Mouse (Mus musculus) hindbrain, embryonic 11.5 days (tissue): ENCODE data around the gene Dclk3. TPM values are rescaled to one million over a fixed set of nuclear protein-coding genes. Genes with fewer than 3 reads are reported as not detected.
A peak's percentile ranks its signal among the peaks of the same experiment; 100 is the strongest.

ENCODE experiments used
- ATAC-seq: fragments of 200-750 bp; cut with Nextera tagmentation; 2 replicates; pipeline ENCODE4 v1.8.0; 2017; ENCODE audit warnings: mild to moderate bottlenecking, moderate TSS enrichment, moderate library complexity; ENCODE audit not compliant: low FRiP score
- DNase-seq: peaks from one replicate; pipeline ENCODE4 v3.0.0-alpha.2; 2015; ENCODE audit warnings: low spot score
- H3K27ac ChIP-seq: fragments of 300-500 bp; sonication (generic); 2 replicates; pipeline ENCODE4 v1.5.1; 2014; ENCODE audit warnings: mild to moderate bottlenecking, low read depth, low read length
- H3K27me3 ChIP-seq: fragments of 300-500 bp; sonication (generic); 2 replicates; pipeline ENCODE4 v1.6.1; 2014; ENCODE audit warnings: mild to moderate bottlenecking, low read length, moderate library complexity, mixed read lengths; ENCODE audit not compliant: control insufficient read depth, insufficient read depth
- H3K36me3 ChIP-seq: fragments of 300-500 bp; sonication (generic); 2 replicates; pipeline ENCODE4 v1.6.1; 2014; ENCODE audit warnings: mild to moderate bottlenecking, low read length, moderate library complexity, mixed read lengths; ENCODE audit not compliant: control insufficient read depth, insufficient read depth
- H3K4me1 ChIP-seq: fragments of 300-500 bp; sonication (generic); replicated peaks from 2 replicates; pipeline ENCODE4 v1.6.1; 2014; ENCODE audit warnings: low read length, mixed read lengths; ENCODE audit not compliant: control insufficient read depth, insufficient read depth
- H3K4me2 ChIP-seq: fragments of 300-500 bp; sonication (generic); replicated peaks from 2 replicates; pipeline ENCODE4 v1.6.1; 2014; ENCODE audit warnings: mild to moderate bottlenecking, low read depth, low read length
- H3K4me3 ChIP-seq: fragments of 300-500 bp; sonication (generic); 2 replicates; pipeline ENCODE4 v1.5.1; 2014; ENCODE audit warnings: low read depth, low read length
- H3K9ac ChIP-seq: fragments of 300-500 bp; sonication (generic); 2 replicates; pipeline ENCODE4 v1.6.1; 2014; ENCODE audit warnings: low read depth, low read length
- H3K9me3 ChIP-seq: fragments of 300-500 bp; sonication (generic); 2 replicates; pipeline ENCODE4 v1.6.1; 2016; ENCODE audit warnings: low read length; ENCODE audit not compliant: control insufficient read depth
- WGBS: fragments of 180-500 bp; shearing (Covaris S2); extraction: QIAGEN DNeasy Blood & Tissue Kit; methylation state at CpG from one replicate; pipeline ENCODE4 v1.1.7; 2014; 5-methylcytosine and 5-hydroxymethylcytosine counted together
- polyA plus RNA-seq: library from polyadenylated mRNA; unstranded; fragments of >200 nt; fragmentation: Nextera tagmentation; extraction: Ambion mirVana; gene quantifications from 2 replicates; pipeline ENCODE4 v1.2.1, GENCODE M21; 2014

Dclk3 gene
- polyA plus RNA-seq, 1 experiment from 2014 or later: 0.32 TPM

GRCm38 (mm10) chr9:111404346-111405079 lies 34.4 kb upstream of the Dclk3 start:
- Histone ChIP-seq H3K4me1 (no peaks in the 10 kb centered on the region), H3K4me3 (no peak overlapping the region), H3K9me3 (no peaks in the 10 kb centered on the region), H3K27me3 (no peaks in the 10 kb centered on the region), H3K27ac (no peak overlapping the region), H3K9ac (no peak overlapping the region), H3K4me2 (no peak overlapping the region), H3K36me3 (no peaks in the 10 kb centered on the region)
- no peak for DNase-seq
- ATAC-seq: no peak
- WGBS: 90% methylated on average over 12 of the region's 12 CpGs

- no peak overlapping the region for H3K9ac ChIP-seq
- DNase-seq (no peak), ATAC-seq (no peak)
- 89% methylated on average over 6 of the region's 6 CpGs for WGBS
- H3K27me3 ChIP-seq: no peaks in the 10 kb centered on the region
- H3K27ac ChIP-seq: no peak overlapping the region
- no peaks in the 10 kb centered on the region for H3K36me3 ChIP-seq
- no peaks in the 10 kb centered on the region for H3K9me3 ChIP-seq
- no peak overlapping the region for H3K4me3 ChIP-seq
- H3K4me1 ChIP-seq: no peaks in the 10 kb centered on the region
- no peak overlapping the region for H3K4me2 ChIP-seq
These were observed 33.8 kb upstream of the Dclk3 start for GRCm38 (mm10) chr9:111405080-111405428.

- H3K27ac ChIP-seq: no peak overlapping the region
- H3K9ac ChIP-seq: no peak overlapping the region
- H3K27me3 ChIP-seq: no peaks in the 10 kb centered on the region
- no peaks in the 10 kb centered on the region for H3K9me3 ChIP-seq
- no peak for ATAC-seq
- WGBS: 81% methylated on average over 6 of the region's 6 CpGs
- no peaks in the 10 kb centered on the region for H3K4me1 ChIP-seq
- DNase-seq: no peak
- H3K4me2 ChIP-seq: no peak overlapping the region
- no peaks in the 10 kb centered on the region for H3K36me3 ChIP-seq
- H3K4me3 ChIP-seq: no peak overlapping the region
These were observed 30.9 kb upstream of the Dclk3 start for GRCm38 (mm10) chr9:111408012-111408411.

GRCm38 (mm10) chr9:111408427-111408826 lies 30.5 kb upstream of the Dclk3 start:
- ATAC-seq (no peak), DNase-seq (no peak)
- WGBS: 89% methylated on average over 10 of the region's 10 CpGs
- Histone ChIP-seq H3K4me2 (no peak overlapping the region), H3K9me3 (no peaks in the 10 kb centered on the region), H3K27ac (no peak overlapping the region), H3K27me3 (no peaks in the 10 kb centered on the region), H3K9ac (no peak overlapping the region), H3K4me1 (no peaks in the 10 kb centered on the region), H3K4me3 (no peak overlapping the region), H3K36me3 (no peaks in the 10 kb centered on the region)

- Histone ChIP-seq H3K4me1 (no peaks in the 10 kb centered on the region), H3K9ac (no peak overlapping the region), H3K4me2 (no peak overlapping the region), H3K4me3 (no peak overlapping the region), H3K9me3 (no peaks in the 10 kb centered on the region), H3K36me3 (no peaks in the 10 kb centered on the region), H3K27me3 (no peaks in the 10 kb centered on the region), H3K27ac (no peak overlapping the region)
- 72% methylated on average over 16 of the region's 16 CpGs for WGBS
- DNase-seq (peak; percentile 47), ATAC-seq (peak; percentile 40; the same call in 1 of the 2 replicates)
These were observed 26.3 kb upstream of the Dclk3 start for GRCm38 (mm10) chr9:111412471-111413160.

GRCm38 (mm10) chr9:111421862-111422261 lies 17.0 kb upstream of the Dclk3 start:
- Histone ChIP-seq H3K4me3 (no peak overlapping the region), H3K27me3 (no peaks in the 10 kb centered on the region), H3K36me3 (no peaks in the 10 kb centered on the region), H3K9ac (no peak overlapping the region), H3K4me2 (no peak overlapping the region), H3K4me1 (0 out of 2 replicates have a peak, but pooled peaks cover 3% of the 10 kb centered on the region), H3K27ac (no peak overlapping the region), H3K9me3 (no peaks in the 10 kb centered on the region)
- no peak for DNase-seq
- 88% methylated on average over 2 of the region's 2 CpGs for WGBS
- ATAC-seq: no peak

GRCm38 (mm10) chr9:111422567-111422966 lies 16.3 kb upstream of the Dclk3 start:
- ATAC-seq (no peak), DNase-seq (no peak)
- Histone ChIP-seq H3K27me3 (no peaks in the 10 kb centered on the region), H3K4me2 (no peak overlapping the region), H3K36me3 (no peaks in the 10 kb centered on the region), H3K4me1 (0 out of 2 replicates have a peak, but pooled peaks cover 3% of the 10 kb centered on the region), H3K4me3 (no peak overlapping the region), H3K9ac (no peak overlapping the region), H3K27ac (no peak overlapping the region), H3K9me3 (no peaks in the 10 kb centered on the region)
- WGBS: 76% methylated on average over 5 of the region's 5 CpGs

GRCm38 (mm10) chr9:111425113-111425512 lies 13.8 kb upstream of the Dclk3 start:
- no peak overlapping the region for H3K27ac ChIP-seq
- no peak overlapping the region for H3K4me3 ChIP-seq
- H3K4me2 ChIP-seq: no peak overlapping the region
- no peak overlapping the region for H3K9ac ChIP-seq
- H3K27me3 ChIP-seq: no peaks in the 10 kb centered on the region
- H3K9me3 ChIP-seq: no peaks in the 10 kb centered on the region
- DNase-seq (peak; percentile 44), ATAC-seq (peak; percentile 51; the same call in 1 of the 2 replicates)
- H3K36me3 ChIP-seq: no peaks in the 10 kb centered on the region
- WGBS: 43% methylated on average over 6 of the region's 6 CpGs
- 0 out of 2 replicates have a peak, but pooled peaks cover 3% of the 10 kb centered on the region for H3K4me1 ChIP-seq

- Histone ChIP-seq H3K27ac (no peak overlapping the region), H3K9me3 (no peaks in the 10 kb centered on the region), H3K36me3 (no peaks in the 10 kb centered on the region), H3K4me2 (no peak overlapping the region), H3K9ac (no peak overlapping the region), H3K4me1 (0 out of 2 replicates have a peak, but pooled peaks cover 3% of the 10 kb centered on the region), H3K4me3 (no peak overlapping the region), H3K27me3 (no peaks in the 10 kb centered on the region)
- DNase-seq (no peak), ATAC-seq (no peak)
- 65% methylated on average over 4 of the region's 4 CpGs for WGBS
These were observed 12.9 kb upstream of the Dclk3 start for GRCm38 (mm10) chr9:111425952-111426351.
